Mouse (Mus musculus) Patski (cell line): ENCODE measurements at regions not wholly inside any gene's neighbourhood (a gene's known extent, or its start where the extent isn't known, plus 50 kb on each side); places are given as distances from the start of the nearest gene placed in this dataset.

Experiments used
- ATAC-seq: fragments of 100-300 bp; one replicate; pipeline ENCODE4 v1.8.0; 2021
- CTCF ChIA-PET: fragments of 350-600 bp; sonication (Branson Sonifier 250); formaldehyde crosslinking; loops from one replicate; lab custom pipeline; 2022; ENCODE audit warnings: inconsistent platforms; lab: Charles Lee
- POLR2A ChIA-PET: fragments of 350-600 bp; sonication (Branson Sonifier 250); formaldehyde crosslinking; loops from one replicate; lab custom pipeline; 2022; ENCODE audit warnings: antibody characterized with exemption, inconsistent platforms; lab: Charles Lee
- DNase-seq: peaks from one replicate; pipeline ENCODE4 v3.0.0-alpha.2; 2011; ENCODE audit warnings: low read depth, low spot score
- H3K27me3 ChIP-seq: fragments of 371-371 bp; one replicate; pipeline ENCODE4 v1.5.1; 2021
- CTCF ChIP-seq: fragments of 100-300 bp; IDR thresholded peaks from one replicate; pipeline ENCODE4 v1.5.1; 2021
- in situ Hi-C: fragments of 300-500 bp; cut with MboI; formaldehyde crosslinking; loops from 3 replicates; pipeline ENCODE4 v1.11.1; 2018; ENCODE audit warnings: low pct_unique_long_range_greater_than_20kb, mixed read lengths

GRCm38 (mm10) chr9:43879969-43880396, 136.2 kb downstream of the Nectin1 start:
- CTCF ChIA-PET: no interaction called here
- no peak for DNase-seq
- ATAC-seq: no peak
- in situ Hi-C loops: no loop called here
- TF ChIP-seq CTCF: no peak
- POLR2A ChIA-PET: no interaction called here
- peaks cover 9% of the 10 kb centered on the region for H3K27me3 ChIP-seq

GRCm38 (mm10) chr9:43893086-43893485, 149.3 kb downstream of the Nectin1 start:
- no peak for ATAC-seq
- ChIA-PET POLR2A (no interaction called here), CTCF (no interaction called here)
- TF ChIP-seq CTCF: no peak
- in situ Hi-C loops: no loop called here
- peaks cover 11% of the 10 kb centered on the region for H3K27me3 ChIP-seq
- DNase-seq: no peak

- CTCF ChIA-PET: no interaction called here
- in situ Hi-C loops: no loop called here
- no peak for TF ChIP-seq CTCF
- POLR2A ChIA-PET: no interaction called here
- no peaks in the 10 kb centered on the region for H3K27me3 ChIP-seq
- ATAC-seq (no peak), DNase-seq (no peak)
Observed at GRCm38 (mm10) chr9:43899239-43899638, 143.9 kb upstream of the Thy1 start.

GRCm38 (mm10) chr9:43908325-43908724, 134.9 kb upstream of the Thy1 start:
- DNase-seq (no peak), ATAC-seq (no peak)
- in situ Hi-C loops: no loop called here
- ChIA-PET POLR2A (no interaction called here), CTCF (interaction anchor here (0.6 kb wide), 1 partner anchor 34 kb away, joined by 3 read pairs; no protein-coding TSS in a partner anchor)
- peak; percentile 47 for TF ChIP-seq CTCF
- no peaks in the 10 kb centered on the region for H3K27me3 ChIP-seq

- ChIA-PET POLR2A (no interaction called here), CTCF (no interaction called here)
- peaks cover 14% of the 10 kb centered on the region for H3K27me3 ChIP-seq
- DNase-seq: no peak
- in situ Hi-C loops: loop anchor here (5.0 kb wide), 1 partner anchor 57 kb away; no protein-coding TSS in a partner anchor
- TF ChIP-seq CTCF: no peak
- no peak for ATAC-seq
Observed at GRCm38 (mm10) chr9:43915015-43915414, 128.2 kb upstream of the Thy1 start.

- TF ChIP-seq CTCF: no peak
- POLR2A ChIA-PET: no interaction called here
- DNase-seq: no peak
Observed at GRCm38 (mm10) chr9:43917467-43917866, 125.7 kb upstream of the Thy1 start.

GRCm38 (mm10) chr9:43919010-43919409, 124.2 kb upstream of the Thy1 start:
- ATAC-seq (no peak), DNase-seq (no peak)
- no peak for TF ChIP-seq CTCF
- in situ Hi-C loops: loop anchor here (5.0 kb wide), 1 partner anchor 53 kb away; no protein-coding TSS in a partner anchor
- ChIA-PET POLR2A (no interaction called here), CTCF (interaction anchor here (1.6 kb wide), 1 partner anchor 45 kb away, joined by 3 read pairs; no protein-coding TSS in a partner anchor)
- H3K27me3 ChIP-seq: peaks cover 17% of the 10 kb centered on the region

More at GRCm38 (mm10) chr9:43917467-43917866, 125.7 kb upstream of the Thy1 start:
- peaks cover 14% of the 10 kb centered on the region for H3K27me3 ChIP-seq
- ATAC-seq: no peak
- in situ Hi-C loops: loop anchor here (5.0 kb wide), 1 partner anchor 55 kb away; no protein-coding TSS in a partner anchor
- CTCF ChIA-PET: no interaction called here

GRCm38 (mm10) chr9:43920053-43920754, 123.0 kb upstream of the Thy1 start:
- H3K27me3 ChIP-seq: peaks cover 17% of the 10 kb centered on the region
- TF ChIP-seq CTCF: peak; percentile 98
- CTCF ChIA-PET: interaction anchor here (0.8 to 1.7 kb wide), 6 partner anchors 9 to 61 kb away, joined by 3 to 5 read pairs (median 4); no protein-coding TSS in a partner anchor
- DNase-seq (no peak), ATAC-seq (peak; percentile 66)
- in situ Hi-C loops: no loop called here
- POLR2A ChIA-PET: interaction anchor here (0.7 to 1.0 kb wide), 2 partner anchors 55 to 75 kb away, joined by 3 read pairs; no protein-coding TSS in a partner anchor

GRCm38 (mm10) chr9:43922231-43922630, 121.0 kb upstream of the Thy1 start:
- no peak for ATAC-seq
- POLR2A ChIA-PET: no interaction called here
- no peak for DNase-seq
- H3K27me3 ChIP-seq: peaks cover 12% of the 10 kb centered on the region
- no peak for TF ChIP-seq CTCF
- in situ Hi-C loops: no loop called here
- CTCF ChIA-PET: no interaction called here

- no peak for TF ChIP-seq CTCF
- H3K27me3 ChIP-seq: peaks cover 6% of the 10 kb centered on the region
- DNase-seq (no peak), ATAC-seq (no peak)
- in situ Hi-C loops: no loop called here
- ChIA-PET CTCF (no interaction called here), POLR2A (no interaction called here)
Observed at GRCm38 (mm10) chr9:43923088-43923487, 120.1 kb upstream of the Thy1 start.

- CTCF ChIA-PET: interaction anchor here (1.0 to 1.4 kb wide), 2 partner anchors 10 to 31 kb away, joined by 3 read pairs; no protein-coding TSS in a partner anchor
- H3K27me3 ChIP-seq: peaks cover 4% of the 10 kb centered on the region
- peak; percentile 60 for TF ChIP-seq CTCF
- no peak for DNase-seq
- in situ Hi-C loops: no loop called here
- POLR2A ChIA-PET: interaction anchor here (0.7 kb wide), 1 partner anchor 12 kb away, joined by 3 read pairs; no protein-coding TSS in a partner anchor
- no peak for ATAC-seq
Observed at GRCm38 (mm10) chr9:43924795-43925194, 118.4 kb upstream of the Thy1 start.
